Mouse (Mus musculus) right cerebral cortex, adult 18-20 months (tissue): Measurements from ENCODE around the gene Parp1.
"Not testable (repeated sequence)": the region's sequence is repeated elsewhere in the genome, so short reads cannot be mapped to it uniquely, and the experiment has no call there.

Source experiments
- DNase-seq: peaks from one replicate; pipeline ENCODE4 v3.0.0; 2022; ENCODE audit warnings: mixed read lengths

Parp1 gene

DNA sequence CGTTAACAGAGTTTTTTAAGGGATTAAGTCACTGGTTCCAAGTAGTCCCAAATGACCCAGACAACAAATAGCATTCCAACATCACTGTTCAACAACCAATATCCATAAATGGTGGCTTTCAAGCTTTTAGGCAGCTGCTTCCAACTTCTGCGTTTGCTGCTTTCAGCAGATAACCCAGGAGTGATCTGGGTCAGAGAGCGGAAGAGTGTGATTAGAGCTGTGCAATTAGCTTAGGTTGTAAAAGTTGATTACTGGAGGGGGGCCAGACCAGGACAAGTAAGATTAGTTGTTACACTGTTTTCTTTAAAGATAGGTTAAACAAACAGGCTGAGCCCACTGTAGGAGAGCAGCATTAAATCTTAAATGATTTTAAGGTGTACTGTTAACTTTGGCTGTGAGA, 7.5 kb upstream of the Parp1 start:
- DNase-seq: no peak

DNA sequence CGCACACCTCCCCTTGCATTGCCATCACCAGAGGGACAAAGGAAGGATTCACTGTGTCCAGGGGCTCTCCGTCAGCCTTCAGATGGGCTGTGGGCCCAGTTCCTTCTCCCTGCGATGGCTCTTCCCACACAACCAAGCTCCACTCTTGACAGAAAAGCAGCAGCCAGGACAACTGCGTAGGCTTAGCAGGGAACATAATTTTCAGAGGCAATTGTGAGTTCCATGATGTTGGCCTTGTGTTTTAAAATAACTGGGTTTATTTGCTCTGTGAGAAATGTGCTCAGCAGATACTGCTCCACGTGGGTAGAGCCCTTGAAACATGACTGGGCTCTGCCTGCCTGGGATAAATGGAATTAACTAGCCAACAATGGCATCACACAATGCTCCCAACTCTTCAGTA, 3.8 kb upstream of the Parp1 start:
- DNase-seq: peak; percentile 85

DNA sequence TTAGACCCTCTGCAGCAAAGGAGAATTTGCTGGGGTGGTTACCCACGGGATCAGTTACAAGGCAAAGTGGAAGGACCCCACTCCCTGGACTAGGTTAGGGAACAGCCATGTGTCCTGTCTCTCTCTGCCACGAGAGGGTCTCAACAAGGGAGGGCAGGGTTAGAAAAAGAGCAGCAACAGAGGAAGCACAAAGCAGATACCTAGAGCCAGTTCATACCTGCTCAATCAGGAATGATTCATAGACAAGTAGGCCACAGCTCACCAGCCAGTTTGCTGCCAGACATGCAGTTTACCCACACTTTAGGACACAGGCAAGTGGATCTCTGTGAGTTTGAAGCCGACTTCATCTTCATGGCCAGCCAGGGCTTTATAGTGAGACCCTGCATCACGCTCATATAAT, 963 bp upstream of the Parp1 start:
- DNase-seq: no peak

DNA sequence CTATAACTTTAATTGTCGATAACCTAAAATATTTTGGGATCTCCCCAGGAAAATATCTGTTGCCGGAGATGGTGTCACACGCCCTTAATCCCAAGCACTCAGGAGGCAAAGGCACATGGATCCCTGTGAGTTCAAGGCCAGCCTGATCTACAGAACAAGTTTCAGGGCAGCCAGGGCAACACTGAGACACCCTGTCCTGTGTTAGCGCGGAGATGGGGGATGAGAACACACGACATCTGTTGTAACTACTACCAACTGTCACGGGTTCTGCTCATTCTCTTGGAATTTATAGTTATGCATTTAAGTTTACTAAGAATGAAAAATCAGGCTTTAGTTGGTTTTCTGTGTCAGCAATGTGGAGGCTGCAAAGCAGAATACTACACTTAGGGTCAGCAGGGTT, 476 bp upstream of the Parp1 start:
- no peak for DNase-seq

DNA sequence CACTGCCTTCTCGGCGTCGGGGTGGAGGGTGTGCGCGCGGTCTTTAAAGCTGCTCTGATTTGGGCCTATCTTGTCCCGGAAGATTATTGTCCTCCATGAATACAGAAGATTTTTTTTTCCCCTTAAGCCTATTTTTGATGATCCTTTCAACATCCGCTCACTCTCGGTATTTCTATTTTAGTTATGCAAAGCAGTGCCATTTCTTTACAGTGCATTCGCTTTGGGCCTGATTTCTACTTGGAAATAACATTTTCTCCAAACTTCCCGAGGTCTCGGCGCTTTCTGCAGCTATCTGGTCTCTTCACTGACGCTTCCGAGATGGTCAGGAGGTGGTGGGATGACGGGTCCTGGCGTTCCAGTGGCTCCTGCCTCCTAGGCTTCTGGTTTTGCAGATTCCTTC, 729 bp downstream of the Parp1 start:
- no peak for DNase-seq

DNA sequence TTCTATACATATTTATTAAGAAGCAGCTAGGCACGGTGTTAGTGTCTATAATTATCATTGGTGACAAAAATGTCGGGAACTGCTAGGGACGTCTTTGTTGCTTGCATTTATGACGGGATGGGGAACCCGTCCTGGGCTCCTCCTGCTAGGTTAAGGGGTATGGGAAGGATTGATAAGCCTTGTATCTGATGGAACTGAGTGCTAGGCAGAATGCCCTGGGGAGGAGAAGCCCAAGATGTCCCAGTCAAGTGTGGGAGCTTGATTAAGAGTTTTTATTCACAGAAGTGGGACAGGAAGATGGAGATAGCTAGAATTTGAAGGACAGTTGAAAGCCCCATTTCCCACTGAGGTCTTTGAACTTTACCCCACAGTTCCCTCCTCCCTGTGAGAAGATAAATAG, 1.5 kb downstream of the Parp1 start:
- no peak for DNase-seq

DNA sequence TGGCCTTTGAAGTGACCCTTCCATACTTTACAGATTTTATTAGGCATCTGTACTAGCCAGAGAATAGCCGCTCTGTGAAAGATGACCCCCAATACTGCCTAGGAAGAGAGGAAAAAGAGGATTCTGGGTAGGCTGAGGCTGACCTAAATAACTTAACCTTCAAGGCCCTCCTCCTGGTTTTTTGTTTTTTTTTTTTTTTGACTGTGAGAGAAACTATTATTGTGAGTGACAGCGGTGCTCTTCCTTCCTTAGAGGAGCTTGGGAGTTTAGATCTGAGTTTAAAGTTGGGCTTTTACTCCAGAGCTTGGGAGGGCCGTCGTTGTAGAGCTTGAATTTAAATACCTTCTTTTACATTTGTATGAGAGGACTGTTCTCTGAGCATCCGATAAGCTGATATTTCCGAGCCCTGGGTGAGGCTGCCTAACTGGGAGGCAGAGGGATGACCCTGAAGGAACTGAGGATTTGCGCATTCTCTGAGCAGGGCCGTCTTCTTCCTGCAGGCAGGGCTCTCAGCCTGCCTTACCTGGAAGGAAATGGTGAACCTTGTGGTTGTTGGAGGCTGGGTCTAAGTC, 2.4 kb downstream of the Parp1 start:
- DNase-seq: no peak

DNA sequence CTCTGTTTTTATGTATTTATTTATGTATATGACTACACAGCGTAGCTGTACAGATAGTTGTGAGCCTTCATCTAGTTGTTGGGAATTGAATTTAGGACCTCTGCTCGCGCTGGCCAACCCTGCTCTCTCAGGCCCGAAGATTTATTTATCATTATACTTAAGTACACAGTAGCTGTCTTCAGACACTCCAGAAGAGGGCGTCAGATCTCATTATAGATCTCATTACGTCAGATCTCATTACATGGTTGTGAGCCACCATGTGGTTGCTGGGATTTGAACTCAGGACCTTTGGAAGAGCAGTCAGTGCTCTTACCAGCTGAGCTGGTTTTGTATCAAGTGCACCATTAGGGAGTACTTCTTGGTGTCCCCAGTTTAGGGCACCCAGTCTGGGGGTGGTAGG, 3.0 kb downstream of the Parp1 start:
- not testable (repeated sequence) for DNase-seq

DNA sequence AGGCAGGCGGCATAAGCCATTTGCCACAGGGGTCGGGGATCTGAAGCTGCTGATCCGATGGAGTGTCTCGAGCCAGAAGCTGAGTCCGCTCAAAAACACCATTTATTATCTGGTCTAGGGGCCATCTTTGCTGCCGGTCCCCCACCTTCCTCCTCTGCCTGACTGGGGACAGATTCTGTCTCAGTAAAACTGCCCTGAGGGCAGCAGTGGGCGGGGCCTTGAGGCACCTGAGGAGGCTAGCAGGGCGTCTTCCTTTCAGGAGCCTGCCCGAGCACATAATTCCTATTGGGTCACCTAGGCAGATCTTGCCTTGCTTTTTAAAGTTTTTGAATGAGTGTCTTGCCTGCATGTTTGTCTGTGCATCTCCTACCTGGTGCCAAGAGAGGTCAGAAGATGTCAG, 3.4 kb downstream of the Parp1 start:
- DNase-seq: no peak

DNA sequence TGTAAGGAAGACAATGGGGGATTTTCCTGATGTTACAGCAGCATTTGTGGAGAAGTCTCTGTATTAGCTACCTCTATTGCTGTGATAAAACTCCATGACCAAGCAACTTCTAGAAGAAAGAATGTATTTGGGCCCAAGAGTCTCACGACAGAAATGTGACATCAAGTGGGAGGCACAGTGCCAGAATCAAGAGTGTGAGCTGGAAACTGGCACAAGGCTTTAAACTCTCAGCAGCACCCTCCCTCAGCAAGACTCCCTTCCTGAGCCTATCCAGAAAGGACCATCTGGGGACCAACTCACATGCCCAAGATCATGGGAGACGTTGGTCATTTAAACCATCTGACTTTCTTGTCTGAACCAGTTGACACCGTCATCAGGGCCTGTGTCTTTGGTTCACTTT, 7.8 kb downstream of the Parp1 start:
- DNase-seq: peak; percentile 54

DNA sequence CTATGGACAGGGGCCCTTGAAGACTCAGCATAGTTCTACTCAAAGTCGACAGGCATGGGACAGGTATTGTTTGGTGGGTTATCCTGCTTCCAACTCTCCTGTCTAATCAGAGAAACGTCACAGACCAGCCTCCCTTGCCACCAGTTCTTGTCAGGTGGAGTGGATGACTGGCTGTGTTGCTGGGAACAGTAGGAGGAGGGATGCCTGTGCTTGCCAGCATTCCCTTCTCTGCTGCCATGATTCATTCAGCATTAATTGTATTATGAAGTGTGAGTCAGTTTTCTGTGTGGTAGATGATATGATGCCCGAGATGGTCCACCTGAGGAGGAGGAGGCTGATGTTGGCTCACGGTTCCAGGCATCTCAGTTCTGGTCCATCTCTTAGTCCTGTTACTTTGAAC, 9.1 kb downstream of the Parp1 start:
- peak; percentile 56 for DNase-seq

DNA sequence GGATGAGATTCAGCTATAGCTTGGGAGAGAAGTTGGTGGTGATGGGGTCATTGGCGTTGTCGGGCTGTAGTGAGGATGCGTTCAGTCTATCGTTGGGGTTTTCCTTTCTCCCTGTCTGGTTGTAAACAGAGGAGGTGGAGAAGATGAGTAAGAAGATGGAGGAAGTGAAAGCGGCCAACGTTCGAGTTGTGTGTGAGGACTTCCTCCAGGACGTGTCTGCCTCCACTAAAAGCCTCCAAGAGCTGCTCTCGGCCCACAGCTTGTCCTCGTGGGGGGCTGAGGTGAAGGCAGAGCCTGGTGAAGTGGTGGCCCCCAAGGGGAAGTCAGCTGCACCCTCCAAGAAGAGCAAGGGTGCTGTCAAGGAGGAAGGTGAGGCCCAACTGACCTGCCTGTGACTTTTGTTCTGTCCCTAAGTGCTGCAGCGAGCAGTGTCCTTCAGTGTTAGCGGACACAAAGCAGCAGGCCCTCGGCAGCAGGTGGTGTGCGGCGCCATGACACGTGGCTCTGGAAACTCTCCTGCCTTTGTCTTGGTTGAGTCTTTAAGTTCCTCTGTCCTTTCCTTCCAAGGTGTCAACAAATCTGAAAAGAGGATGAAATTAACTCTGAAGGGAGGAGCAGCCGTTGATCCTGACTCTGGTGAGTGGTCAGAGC, 19.2 kb downstream of the Parp1 start:
- no peak for DNase-seq

DNA sequence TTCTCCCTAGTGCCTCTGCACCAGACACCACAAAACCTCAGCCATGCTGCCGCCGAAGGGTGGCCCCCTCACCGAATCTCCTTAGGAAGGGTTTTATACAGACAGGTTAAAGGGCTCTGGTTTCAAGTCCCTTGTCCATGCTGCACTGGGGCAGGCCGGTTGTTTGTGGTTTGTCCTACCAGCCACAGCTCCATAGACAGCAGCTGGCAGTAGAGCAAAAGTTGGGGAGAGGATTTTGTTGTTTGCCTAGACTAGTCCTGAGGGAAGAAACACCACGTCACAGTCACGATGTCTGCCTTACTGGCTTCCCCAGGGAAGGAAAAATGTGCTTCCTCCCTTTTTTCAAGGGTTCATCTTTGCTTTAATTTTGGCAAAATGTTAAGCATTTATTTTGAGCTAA, 31.9 kb downstream of the Parp1 start:
- no peak for DNase-seq

DNA sequence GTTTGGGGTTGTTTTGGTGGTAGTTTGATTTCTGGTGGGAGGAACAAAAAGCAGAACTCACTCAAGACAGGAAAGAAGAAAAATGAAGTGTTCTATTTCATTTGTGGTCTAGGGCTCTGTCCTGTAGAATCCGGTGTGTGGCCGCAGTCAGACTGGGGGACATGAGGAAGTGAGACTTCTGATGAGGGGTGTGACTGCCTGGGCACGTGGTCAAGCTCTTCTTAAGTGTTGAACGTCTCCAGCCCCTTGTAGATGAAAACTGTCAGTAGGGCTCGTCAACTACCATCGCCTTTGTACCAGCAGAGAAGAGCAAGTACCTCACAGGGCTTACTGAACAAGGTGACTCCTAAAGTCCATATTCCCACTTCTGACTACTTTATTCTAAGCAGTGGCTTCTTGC, 33.1 kb downstream of the Parp1 start:
- no peak for DNase-seq

DNA sequence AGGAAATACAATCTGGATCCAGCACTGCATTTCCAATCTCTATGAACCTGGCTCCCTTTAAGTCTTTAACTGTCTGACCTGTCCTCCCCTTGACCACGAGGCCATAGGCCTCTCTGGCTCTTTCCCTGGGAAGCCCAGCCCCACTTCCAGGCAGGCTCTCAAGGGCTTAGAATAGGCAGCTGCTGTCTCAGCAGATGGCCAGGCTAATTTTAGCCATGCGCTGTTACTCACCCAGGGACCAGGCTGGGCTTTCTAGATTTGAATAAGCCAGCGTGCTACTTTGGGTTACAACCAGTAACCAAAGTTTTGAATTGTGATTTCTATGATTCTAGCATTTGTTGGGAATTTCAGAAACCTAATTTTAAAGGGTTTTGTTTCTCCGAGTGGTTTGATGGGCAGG, 35.9 kb downstream of the Parp1 start:
- peak; percentile 87 for DNase-seq

DNA sequence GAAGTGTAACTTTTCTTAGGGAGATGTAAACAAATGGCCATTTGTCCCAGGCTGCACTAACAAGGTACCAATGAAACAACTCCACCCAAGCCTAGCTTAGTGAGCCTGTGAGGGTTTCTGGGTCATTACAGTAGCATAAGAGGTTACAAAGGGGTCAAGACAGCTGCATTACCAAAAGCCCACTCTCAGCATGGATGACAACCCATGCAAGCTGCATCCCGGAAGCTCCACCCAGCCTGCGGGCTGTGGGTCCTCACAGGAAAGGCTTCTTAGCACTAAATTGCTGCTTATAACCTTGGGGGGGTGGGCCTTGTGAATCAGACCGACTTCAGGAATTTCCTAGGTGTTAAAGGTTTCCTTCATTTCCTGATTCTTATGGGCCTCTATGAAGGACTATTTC, 37.4 kb downstream of the Parp1 start:
- DNase-seq: no peak

DNA sequence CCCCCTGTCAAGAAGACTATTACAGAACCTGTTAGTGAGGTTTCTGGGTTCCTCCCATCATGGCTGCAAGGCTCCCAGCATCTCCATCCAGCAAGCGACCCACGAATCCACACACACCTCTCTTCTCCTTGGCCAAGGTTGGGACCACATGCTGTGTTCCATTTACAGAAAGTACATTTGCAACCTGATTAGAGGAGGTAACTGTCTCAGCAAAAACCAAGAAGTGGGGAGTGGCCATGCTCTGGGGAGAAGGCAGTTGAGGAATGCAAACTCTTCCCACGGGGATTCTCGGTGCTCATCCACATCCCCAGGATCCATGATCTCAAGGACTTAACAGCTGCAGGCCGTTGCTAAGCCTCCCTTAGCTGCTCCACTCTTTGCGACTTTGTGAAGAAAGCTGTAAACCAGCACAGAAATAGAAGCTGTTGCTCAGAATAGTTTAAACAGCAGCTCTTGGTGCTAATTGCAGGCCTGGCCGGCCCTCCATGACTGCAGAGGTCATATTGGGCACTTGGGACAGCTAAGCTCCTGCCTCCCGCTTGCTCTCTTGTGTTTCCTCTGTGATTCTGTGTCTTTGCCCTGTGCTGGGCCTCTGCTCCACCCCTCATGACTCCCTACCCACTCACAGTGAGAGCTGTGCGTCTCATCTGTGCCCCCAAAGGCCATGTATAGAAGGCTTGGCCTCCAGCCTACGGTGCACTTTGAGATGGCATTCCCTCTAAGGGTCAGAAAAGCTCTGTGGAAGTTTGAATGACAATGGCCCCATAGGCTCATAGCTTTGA, 38.3 kb downstream of the Parp1 start:
- no peak for DNase-seq

DNA sequence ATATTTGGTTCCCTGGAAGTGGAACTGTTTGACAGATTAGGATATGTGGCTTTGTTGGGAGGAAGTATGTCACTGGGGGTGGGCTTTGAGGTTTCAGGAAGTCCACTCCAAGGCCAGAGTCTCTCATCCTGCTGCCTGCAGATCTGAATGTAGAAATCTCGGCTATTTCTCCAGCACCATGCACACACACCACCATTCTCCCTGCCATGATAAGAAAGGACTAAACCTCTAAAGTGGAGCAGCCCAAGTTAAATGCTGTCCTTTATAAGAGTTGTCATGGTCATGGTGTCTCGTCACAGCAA, 38.8 kb downstream of the Parp1 start:
- no peak for DNase-seq

DNA sequence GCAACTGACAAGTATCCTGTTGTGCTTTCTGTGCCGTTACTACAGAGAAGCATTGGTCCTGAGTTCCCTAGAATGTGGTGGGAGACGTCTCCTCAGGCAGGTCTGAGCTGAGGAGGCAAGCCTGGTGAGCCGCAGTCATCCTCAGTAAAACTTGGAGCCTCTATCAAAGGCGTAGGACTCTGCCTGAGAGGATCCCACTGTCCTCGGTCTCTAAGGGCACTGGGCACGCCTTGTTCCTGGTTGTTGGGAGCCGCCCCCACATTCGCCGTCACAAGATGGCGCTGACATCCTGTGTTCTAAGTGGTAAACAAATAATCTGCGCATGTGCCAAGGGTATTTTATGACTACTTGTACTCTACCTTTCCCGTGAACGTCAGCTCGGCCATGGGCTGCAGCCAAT, 43.1 kb downstream of the Parp1 start:
- not testable (repeated sequence) for DNase-seq

DNA sequence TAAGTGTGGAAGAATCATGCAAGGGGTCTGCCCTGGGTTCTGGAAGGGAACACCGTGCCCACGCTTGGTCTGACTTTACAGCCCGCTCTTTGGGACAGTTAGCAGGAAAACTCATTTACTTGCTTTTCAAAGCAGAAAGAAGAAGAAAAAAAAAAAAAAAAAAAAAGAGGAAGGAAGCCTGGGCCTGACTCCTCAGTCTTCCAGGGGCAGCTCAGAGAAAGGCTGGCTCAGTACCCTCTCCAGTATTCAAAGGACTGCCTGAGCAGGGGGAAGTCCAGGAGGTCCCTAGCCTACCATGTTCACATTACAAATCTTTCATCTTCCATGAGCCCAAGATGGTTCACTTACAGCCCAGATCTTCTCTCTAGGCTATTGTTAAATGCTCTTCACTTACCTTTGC, 48.0 kb downstream of the Parp1 start:
- no peak for DNase-seq

DNA sequence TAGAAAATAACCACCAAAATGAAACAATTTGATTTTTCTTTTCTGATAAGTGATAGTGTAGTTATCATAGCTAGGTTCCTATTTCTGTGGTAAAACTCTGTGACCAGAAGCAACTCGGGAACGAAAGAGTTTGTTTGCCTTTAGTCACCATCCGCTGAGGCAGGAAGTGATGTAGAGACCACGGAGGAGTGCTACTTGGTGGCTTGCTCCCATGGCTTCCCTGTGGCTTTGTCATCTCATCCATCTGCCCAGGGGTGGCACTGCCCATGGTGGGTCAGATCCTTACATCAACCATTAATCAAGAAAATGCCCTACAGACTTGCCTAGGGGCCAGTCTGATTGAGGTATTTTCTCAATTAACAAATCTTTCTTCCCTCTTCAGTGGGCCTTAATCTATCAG, 53.7 kb downstream of the Parp1 start:
- no peak for DNase-seq

DNA sequence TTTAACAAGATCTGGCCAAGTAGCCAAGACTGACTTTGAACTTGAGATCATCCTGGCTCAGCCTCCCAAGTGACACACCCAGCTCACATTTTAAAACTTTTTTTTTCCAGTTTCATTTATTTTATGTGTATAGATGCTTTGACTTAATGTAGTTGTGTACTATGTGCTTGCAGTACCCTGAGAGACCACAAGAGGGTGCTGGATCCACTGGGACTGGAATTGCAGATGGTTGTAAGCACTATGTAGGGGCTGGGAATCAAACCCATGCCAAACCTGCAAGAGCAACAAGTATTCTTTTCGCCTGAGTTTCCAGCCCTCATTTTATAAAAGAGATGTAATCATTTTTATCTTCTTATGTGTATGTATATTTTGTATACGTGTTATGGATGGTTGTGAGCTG, 55.2 kb downstream of the Parp1 start:
- no peak for DNase-seq

DNA sequence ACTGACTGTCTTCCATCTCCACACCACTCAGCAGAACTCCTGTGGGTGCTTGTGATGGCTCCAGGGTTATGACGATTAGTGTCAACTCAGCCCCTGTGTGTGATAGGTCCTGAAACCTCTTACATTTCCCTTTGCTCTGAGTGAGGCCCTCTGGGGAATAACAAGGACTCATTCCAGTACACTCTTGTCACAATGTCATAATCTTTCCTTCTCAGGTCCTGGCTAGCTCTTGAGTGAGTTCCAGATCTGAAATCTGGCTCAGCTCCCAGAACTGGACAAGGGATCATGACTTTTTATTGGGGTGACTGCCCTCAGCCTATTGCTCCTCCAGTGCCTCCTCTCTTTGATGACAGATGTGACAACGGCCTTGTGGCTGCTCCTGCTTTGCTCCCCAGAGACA, 57.4 kb downstream of the Parp1 start:
- no peak for DNase-seq

DNA sequence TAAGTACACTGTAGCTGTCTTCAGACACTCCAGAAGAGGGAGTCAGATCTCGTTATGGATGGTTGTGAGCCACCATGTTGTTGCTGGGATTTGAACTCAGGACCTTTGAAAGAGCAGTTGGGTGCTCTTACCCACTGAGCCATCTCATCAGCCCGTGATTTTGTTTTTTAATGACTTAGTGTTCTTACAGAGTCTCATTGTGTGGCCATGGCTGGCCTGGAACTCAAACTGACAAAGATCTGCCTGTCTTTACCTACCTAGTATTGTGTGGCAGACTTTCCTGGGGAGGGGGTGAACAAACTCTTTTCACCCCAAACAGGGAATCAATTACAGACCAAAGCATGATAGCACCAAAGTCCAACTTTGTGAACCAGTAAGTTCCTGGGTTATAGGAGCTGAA, 69.1 kb downstream of the Parp1 start:
- DNase-seq: not testable (repeated sequence)
